Mouse (Mus musculus): Measurements from ENCODE around the gene Rac3. TPM values are rescaled to one million over a fixed set of nuclear protein-coding genes. Genes with fewer than 3 reads are reported as not detected.
"Not testable (repeated sequence)": the region's sequence is repeated elsewhere in the genome, so short reads cannot be mapped to it uniquely, and the experiment has no call there.

The Rac3 gene
- polyA plus RNA-seq (2015; fragmentation: Nextera tagmentation; extraction: Ambion mirVana): 560 and 572 TPM in 2 replicates

GRCm38 (mm10) chr11:120721124-120722066 lies at the start of gene Rac3:
TSS of gene Rac3 (plus strand) at chr11:120721470.
- peaks cover 5% of the 10 kb centered on the region; the same call in 1 of the 2 replicates for H3K36me3 ChIP-seq (replicated peaks)
- H3K27me3 ChIP-seq (replicated peaks): no peaks in the 10 kb centered on the region; the same call in 1 of the 2 replicates
- ATAC-seq (replicated peaks): peak; percentile 89
- H3K27ac ChIP-seq: peak within 1 kb of the TSS; percentile 81
- H3K9me3 ChIP-seq: no peaks in the 10 kb centered on the region
- under 1% methylated on average over 81 of the region's 90 CpGs for WGBS
- H3K4me3 ChIP-seq: peak within 1 kb of the TSS; percentile 77
- H3K4me1 ChIP-seq: peaks cover 32% of the 10 kb centered on the region
- peak within 1 kb of the TSS; percentile 91 for H3K4me2 ChIP-seq
- H3K9ac ChIP-seq: peak within 1 kb of the TSS; percentile 91

GRCm38 (mm10) chr11:120672687-120673593 lies 48.3 kb upstream of the Rac3 start, which contains the start of gene Aspscr1:
TSS of gene Aspscr1 (plus strand) at chr11:120672973.
- Histone ChIP-seq H3K36me3 (replicated peaks) (no peaks in the 10 kb centered on the region; the same call in 1 of the 2 replicates), H3K27me3 (replicated peaks) (no peaks in the 10 kb centered on the region), H3K27ac (peak within 1 kb of the TSS; percentile 94), H3K4me1 (peaks cover 17% of the 10 kb centered on the region), H3K4me3 (peak within 1 kb of the TSS; percentile 79), H3K4me2 (peak within 1 kb of the TSS; percentile 66), H3K9me3 (no peaks in the 10 kb centered on the region), H3K9ac (peak within 1 kb of the TSS; percentile 67)
- ATAC-seq (replicated peaks): peak; percentile 96
- under 1% methylated on average over 83 of the region's 83 CpGs for WGBS

- 31% methylated on average over 12 of the region's 12 CpGs for WGBS
- peak; percentile 59 for ATAC-seq (replicated peaks)
Measured at GRCm38 (mm10) chr11:120673594-120674122, 47.6 kb upstream of the Rac3 start.

GRCm38 (mm10) chr11:120675875-120676274 lies 45.4 kb upstream of the Rac3 start:
- H3K27ac ChIP-seq: not testable (repeated sequence)
- WGBS: 86% methylated on average over 5 of the region's 5 CpGs

More at GRCm38 (mm10) chr11:120673594-120674122, 47.6 kb upstream of the Rac3 start:
- H3K9ac ChIP-seq: peak overlapping the region; percentile 67
- H3K4me3 ChIP-seq: peak overlapping the region; percentile 79
- peak overlapping the region; percentile 66 for H3K4me2 ChIP-seq
- H3K36me3 ChIP-seq (replicated peaks): no peaks in the 10 kb centered on the region; the same call in 1 of the 2 replicates
- no peaks in the 10 kb centered on the region for H3K27me3 ChIP-seq (replicated peaks)
- peak overlapping the region; percentile 94 for H3K27ac ChIP-seq
- H3K4me1 ChIP-seq: peaks cover 17% of the 10 kb centered on the region
- H3K9me3 ChIP-seq: no peaks in the 10 kb centered on the region

GRCm38 (mm10) chr11:120676951-120677350 lies 44.3 kb upstream of the Rac3 start:
- WGBS: 95% methylated on average over 4 of the region's 4 CpGs
- Histone ChIP-seq H3K4me3 (no peak overlapping the region), H3K4me1 (peaks cover 17% of the 10 kb centered on the region), H3K27ac (no peak overlapping the region), H3K4me2 (no peak overlapping the region), H3K27me3 (replicated peaks) (no peaks in the 10 kb centered on the region), H3K9me3 (no peaks in the 10 kb centered on the region), H3K36me3 (replicated peaks) (peaks cover 7% of the 10 kb centered on the region; the same call in 1 of the 2 replicates), H3K9ac (no peak overlapping the region)
- no peak for ATAC-seq (replicated peaks)

More at GRCm38 (mm10) chr11:120675875-120676274, 45.4 kb upstream of the Rac3 start:
- H3K36me3 ChIP-seq (replicated peaks); H3K4me3 ChIP-seq; H3K9me3 ChIP-seq; H3K27me3 ChIP-seq (replicated peaks); H3K9ac ChIP-seq; ATAC-seq (replicated peaks); H3K4me2 ChIP-seq: not testable (repeated sequence)
- peaks cover 17% of the 10 kb centered on the region for H3K4me1 ChIP-seq

GRCm38 (mm10) chr11:120679909-120680308 lies 41.4 kb upstream of the Rac3 start:
- H3K36me3 ChIP-seq (replicated peaks): peaks cover 14% of the 10 kb centered on the region; the same call in 1 of the 2 replicates
- no peak overlapping the region for H3K27ac ChIP-seq

GRCm38 (mm10) chr11:120682683-120683082 lies 38.6 kb upstream of the Rac3 start:
- Histone ChIP-seq H3K4me2 (no peak overlapping the region), H3K9me3 (no peaks in the 10 kb centered on the region), H3K27ac (no peak overlapping the region), H3K9ac (no peak overlapping the region), H3K4me3 (no peak overlapping the region), H3K36me3 (replicated peaks) (peaks cover 20% of the 10 kb centered on the region; the same call in 1 of the 2 replicates), H3K4me1 (no peaks in the 10 kb centered on the region), H3K27me3 (replicated peaks) (no peaks in the 10 kb centered on the region)
- WGBS: 93% methylated on average over 5 of the region's 5 CpGs
- ATAC-seq (replicated peaks): no peak

More at GRCm38 (mm10) chr11:120679909-120680308, 41.4 kb upstream of the Rac3 start:
- no peak overlapping the region for H3K4me3 ChIP-seq
- H3K9ac ChIP-seq: no peak overlapping the region
- no peak overlapping the region for H3K4me2 ChIP-seq
- H3K4me1 ChIP-seq: 0 out of 2 replicates have a peak, but pooled peaks cover 4% of the 10 kb centered on the region
- H3K27me3 ChIP-seq (replicated peaks): no peaks in the 10 kb centered on the region
- 72% methylated on average over 3 of the region's 3 CpGs for WGBS
- ATAC-seq (replicated peaks): no peak
- no peaks in the 10 kb centered on the region for H3K9me3 ChIP-seq

- H3K36me3 ChIP-seq (replicated peaks): peaks cover 20% of the 10 kb centered on the region
- no peak for ATAC-seq (replicated peaks)
- H3K4me3 ChIP-seq: no peak overlapping the region
- 94% methylated on average over 3 of the region's 3 CpGs for WGBS
- no peaks in the 10 kb centered on the region for H3K4me1 ChIP-seq
- H3K27me3 ChIP-seq (replicated peaks): no peaks in the 10 kb centered on the region
- H3K9ac ChIP-seq: no peak overlapping the region
- H3K27ac ChIP-seq: no peak overlapping the region
- H3K4me2 ChIP-seq: no peak overlapping the region
- no peaks in the 10 kb centered on the region for H3K9me3 ChIP-seq
Measured at GRCm38 (mm10) chr11:120683536-120683935, 37.7 kb upstream of the Rac3 start.

GRCm38 (mm10) chr11:120684086-120684485 lies 37.2 kb upstream of the Rac3 start:
- Histone ChIP-seq H3K27me3 (replicated peaks) (no peaks in the 10 kb centered on the region), H3K27ac (no peak overlapping the region), H3K4me2 (no peak overlapping the region), H3K36me3 (replicated peaks) (peaks cover 20% of the 10 kb centered on the region), H3K9me3 (no peaks in the 10 kb centered on the region), H3K4me3 (no peak overlapping the region), H3K9ac (no peak overlapping the region), H3K4me1 (no peaks in the 10 kb centered on the region)
- no peak for ATAC-seq (replicated peaks)
- WGBS: 90% methylated on average over 2 of the region's 2 CpGs

- Histone ChIP-seq H3K27me3 (replicated peaks) (no peaks in the 10 kb centered on the region), H3K36me3 (replicated peaks) (peaks cover 20% of the 10 kb centered on the region), H3K9ac (no peak overlapping the region), H3K27ac (no peak overlapping the region), H3K9me3 (no peaks in the 10 kb centered on the region), H3K4me1 (no peaks in the 10 kb centered on the region), H3K4me2 (no peak overlapping the region), H3K4me3 (no peak overlapping the region)
- no peak for ATAC-seq (replicated peaks)
- 99% methylated on average over 2 of the region's 2 CpGs for WGBS
Measured at GRCm38 (mm10) chr11:120684660-120685059, 36.6 kb upstream of the Rac3 start.

GRCm38 (mm10) chr11:120686650-120687272 lies 34.5 kb upstream of the Rac3 start:
- Histone ChIP-seq H3K4me2 (no peak overlapping the region), H3K4me3 (no peak overlapping the region), H3K36me3 (replicated peaks) (peaks cover 15% of the 10 kb centered on the region), H3K9ac (no peak overlapping the region), H3K27me3 (replicated peaks) (no peaks in the 10 kb centered on the region), H3K9me3 (no peaks in the 10 kb centered on the region), H3K27ac (no peak overlapping the region), H3K4me1 (no peaks in the 10 kb centered on the region)
- 76% methylated on average over 20 of the region's 20 CpGs for WGBS
- no peak for ATAC-seq (replicated peaks)
